Mouse (Mus musculus) MEL (cell line): Measurements from ENCODE around the gene Pex14.

Source experiments
- CHD2 ChIP-seq: IDR thresholded peaks from 2 replicates; pipeline ENCODE4 v1.6.1; 2011; ENCODE audit warnings: low read length, improper control_type of control experiment
- CTCF ChIP-seq, 3 experiments: IDR thresholded peaks in 2 of 3; conservative IDR thresholded peaks in 1 of 3; 2 replicates each; pipeline ENCODE4 v1.5.1; 2011 to 2012; ENCODE audit warnings: low read length in 3 of 3, low read depth in 2 of 3, mild to moderate bottlenecking in 2 of 3, improper control_type of control experiment in 1 of 3, inconsistent platforms in 1 of 3, mixed read lengths in 1 of 3, moderate library complexity in 1 of 3; ENCODE audit not compliant: control insufficient read depth in 1 of 3, insufficient read depth in 1 of 3, poor library complexity in 1 of 3, severe bottlenecking in 1 of 3
- NELFE ChIP-seq: IDR thresholded peaks from 2 replicates; pipeline ENCODE4 v1.6.1; 2011; ENCODE audit warnings: low read depth, low read length, improper control_type of control experiment
- NRF1 ChIP-seq: IDR thresholded peaks from 2 replicates; pipeline ENCODE4 v1.6.1; 2014; ENCODE audit warnings: low read depth, mild to moderate bottlenecking, inconsistent platforms, low read length, improper control_type of control experiment, moderate library complexity; ENCODE audit not compliant: poor library complexity, insufficient read depth, severe bottlenecking
- POLR2A ChIP-seq, 2 experiments: IDR thresholded peaks; 2 replicates each; pipeline ENCODE4 v1.6.1; 2011 to 2012; ENCODE audit warnings: low read length in 2 of 2, mild to moderate bottlenecking in 2 of 2, control low read depth in 1 of 2, improper control_type of control experiment in 1 of 2, low read depth in 1 of 2, moderate library complexity in 1 of 2; ENCODE audit not compliant: control insufficient read depth in 1 of 2, insufficient read depth in 1 of 2, poor library complexity in 1 of 2
- SMC3 ChIP-seq: IDR thresholded peaks from 2 replicates; pipeline ENCODE4 v1.6.1; 2011; ENCODE audit warnings: low read depth, low read length, improper control_type of control experiment
- TBP ChIP-seq: IDR thresholded peaks from 2 replicates; pipeline ENCODE4 v1.8.0; 2011; ENCODE audit warnings: low read depth, low read length, improper control_type of control experiment
- ZC3H11A ChIP-seq: IDR thresholded peaks from 2 replicates; pipeline ENCODE4 v1.6.1; 2012; ENCODE audit warnings: low read depth, mild to moderate bottlenecking, inconsistent platforms, low read length, improper control_type of control experiment
- ZNF384 ChIP-seq: IDR thresholded peaks from 2 replicates; pipeline ENCODE4 v1.6.1; 2012; ENCODE audit warnings: low read depth, mild to moderate bottlenecking, inconsistent platforms, low read length, improper control_type of control experiment

GRCm38 (mm10) chr4:148985541-148986476, 113.9 kb downstream of the Pex14 start:
- TF ChIP-seq ZC3H11A (no peak), TBP (no peak), POLR2A (IDR thresholded peaks at IDR 0.05; ENCODE audit: control insufficient read depth in 1 of 2, insufficient read depth in 1 of 2, low read depth in 1 of 2, low read length in 2 of 2, poor library complexity in 1 of 2) (no peak), ZNF384 (no peak), NELFE (no peak), CTCF (IDR thresholded peaks at IDR 0.05 in 2 of 3, conservative IDR thresholded peaks at IDR 0.05 in 1 of 3; ENCODE audit: control insufficient read depth in 1 of 3, insufficient read depth in 1 of 3, low read depth in 2 of 3, low read length in 3 of 3, poor library complexity in 1 of 3, severe bottlenecking in 1 of 3) (no peak), NRF1 (no peak), CHD2 (no peak), SMC3 (no peak)
